Mouse (Mus musculus) embryo, embryonic 10.5 days (tissue): ENCODE measurements around the gene Idh2.
"Not testable (repeated sequence)": the region's sequence is repeated elsewhere in the genome, so short reads cannot be mapped to it uniquely, and the experiment has no call there.

Source experiments
- DNase-seq: peaks from one replicate; pipeline ENCODE4 v3.0.0-alpha.2; 2015; ENCODE audit warnings: low spot score

The Idh2 gene

DNA sequence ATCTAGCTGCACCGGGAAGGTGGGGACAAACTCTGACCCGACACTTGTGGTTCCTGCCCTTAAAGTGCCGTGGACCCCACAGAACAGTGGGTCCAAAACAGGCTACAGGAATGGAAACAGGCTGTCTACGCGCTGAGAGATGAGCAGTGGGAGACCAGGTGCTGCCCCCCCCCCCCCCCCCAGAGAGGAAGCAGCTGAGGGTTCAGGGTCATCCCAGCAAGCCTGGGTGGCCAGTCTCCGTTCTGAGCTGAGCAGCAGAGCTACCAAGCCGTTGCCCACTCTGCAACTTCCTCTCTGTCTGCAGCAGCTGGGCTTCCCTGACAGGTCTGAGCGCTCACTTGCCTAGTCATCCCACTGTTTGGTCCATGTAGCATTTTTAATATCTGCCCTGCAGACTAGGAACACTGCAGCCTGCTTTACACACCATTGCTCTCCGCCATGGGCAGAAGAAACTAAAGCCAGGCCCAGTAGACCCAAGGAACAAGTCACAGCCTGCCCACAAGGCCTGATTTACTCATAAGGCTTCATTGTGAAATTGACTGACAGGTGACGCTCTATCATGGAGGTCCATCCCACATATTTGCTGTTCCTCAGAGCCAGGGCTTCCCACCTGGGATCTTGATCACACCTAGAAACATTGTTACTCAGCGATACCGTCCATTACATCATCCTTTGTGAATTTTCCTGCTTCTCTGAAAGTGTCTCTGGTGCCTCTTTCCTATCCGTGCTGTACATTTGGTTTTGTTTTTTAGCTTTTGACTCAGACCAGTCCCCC, 55.9 kb downstream of the Idh2 start:
- no peak for DNase-seq

DNA sequence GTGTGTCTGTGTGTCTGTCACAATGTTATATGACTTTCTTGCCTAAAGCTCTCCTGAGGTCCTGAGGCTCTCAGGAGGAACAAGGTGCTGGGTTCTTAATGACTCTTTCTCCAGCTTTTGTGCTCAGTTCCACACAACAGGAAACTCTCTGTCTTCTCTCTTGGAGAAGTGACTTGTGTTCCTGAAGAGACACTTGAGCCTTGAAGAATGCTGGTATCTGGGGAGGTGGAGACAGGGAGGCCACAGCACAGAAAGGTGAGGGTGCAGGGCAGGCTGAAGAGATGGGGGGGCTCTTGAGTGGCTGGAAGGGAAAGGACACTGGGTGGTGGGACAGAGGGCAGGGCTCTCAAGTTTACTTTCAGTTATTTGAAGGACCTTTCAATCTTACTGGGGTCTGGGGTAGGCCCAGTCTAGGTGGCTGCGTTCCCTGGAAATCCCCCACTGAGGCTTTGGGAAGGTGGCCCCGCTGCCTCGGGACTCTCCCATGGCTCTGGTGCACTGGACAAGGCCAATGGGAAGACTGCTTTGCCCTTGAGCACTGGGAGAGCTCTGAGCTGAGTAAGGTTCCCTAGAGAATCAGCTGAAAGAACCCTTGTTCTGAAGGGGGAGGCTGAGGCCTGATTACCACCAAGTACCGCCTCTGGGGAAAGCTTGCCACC, 56.7 kb downstream of the Idh2 start:
- DNase-seq = no peak

DNA sequence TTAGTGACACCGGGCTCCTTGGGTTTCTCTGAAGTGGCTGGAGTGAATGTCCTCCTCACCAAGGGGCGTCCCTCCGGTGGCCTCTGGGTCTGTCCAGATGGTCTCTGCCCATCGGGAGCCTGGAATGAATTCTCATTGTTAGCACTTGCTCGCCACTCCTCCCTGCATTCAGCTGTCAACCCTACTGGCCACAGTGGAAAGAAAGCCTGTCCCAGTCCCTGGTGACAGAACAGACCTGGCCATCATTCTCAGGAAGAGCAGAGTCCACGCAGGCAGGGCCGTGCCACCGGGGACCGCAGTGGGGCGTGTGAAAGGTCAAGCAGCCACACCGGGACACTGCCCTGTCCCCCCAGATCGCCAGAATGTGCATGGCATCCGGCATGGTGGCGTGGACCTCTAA, 57.4 kb downstream of the Idh2 start:
- DNase-seq = peak; percentile 68

DNA sequence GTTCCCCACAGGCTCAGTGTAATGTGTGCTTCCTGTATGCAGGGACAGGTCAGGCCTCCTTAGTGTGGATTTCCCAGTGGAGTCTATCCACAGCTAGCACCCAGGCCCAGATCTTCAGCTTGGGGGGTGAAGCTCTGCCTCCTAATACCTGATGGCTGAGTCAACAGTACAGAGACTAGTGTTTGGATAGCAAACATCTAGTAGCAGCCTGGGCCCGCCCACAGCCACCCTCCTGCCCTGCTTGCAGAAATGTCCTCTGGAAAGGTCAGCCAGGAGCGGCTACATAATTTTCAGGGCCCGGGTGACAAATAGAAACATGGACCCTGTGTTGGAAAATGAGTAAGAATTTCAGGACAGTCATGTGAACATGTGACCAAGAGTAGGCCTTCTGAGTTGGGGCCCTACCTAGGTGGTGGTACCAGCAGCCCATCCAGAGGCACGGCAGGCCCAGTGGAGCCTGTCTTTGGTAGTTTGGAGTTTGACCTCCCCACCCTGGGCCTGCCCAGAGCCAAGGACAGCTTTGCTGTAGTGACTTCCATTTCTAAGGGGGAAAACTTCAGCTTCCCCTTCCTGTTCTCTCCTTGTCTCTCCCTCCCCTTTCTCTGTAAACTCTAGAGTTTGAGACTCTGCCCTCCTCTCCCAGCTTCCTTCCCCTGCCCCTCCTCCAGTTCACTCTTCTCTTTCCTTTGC, 58.0 kb downstream of the Idh2 start:
- no peak for DNase-seq

DNA sequence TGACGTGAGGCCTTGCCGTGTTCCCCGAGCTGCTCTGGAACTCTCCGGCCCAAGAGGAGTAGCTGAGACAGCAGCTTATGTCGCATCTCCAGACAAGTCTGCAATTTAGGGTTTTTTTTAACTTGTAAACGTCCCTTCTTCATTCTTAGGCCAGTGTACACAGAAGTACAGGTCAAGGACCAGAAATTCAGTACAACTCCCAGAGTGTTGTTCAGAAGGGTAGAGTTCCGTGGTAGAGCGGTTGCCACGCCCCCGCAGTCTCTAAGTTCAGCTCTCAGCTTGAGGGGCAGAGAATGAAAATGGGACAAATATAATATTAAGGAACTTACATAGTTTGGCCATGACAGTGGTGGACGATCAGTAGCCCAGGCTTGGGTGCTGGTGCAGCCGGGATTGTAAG, 59.4 kb downstream of the Idh2 start:
- no peak for DNase-seq

DNA sequence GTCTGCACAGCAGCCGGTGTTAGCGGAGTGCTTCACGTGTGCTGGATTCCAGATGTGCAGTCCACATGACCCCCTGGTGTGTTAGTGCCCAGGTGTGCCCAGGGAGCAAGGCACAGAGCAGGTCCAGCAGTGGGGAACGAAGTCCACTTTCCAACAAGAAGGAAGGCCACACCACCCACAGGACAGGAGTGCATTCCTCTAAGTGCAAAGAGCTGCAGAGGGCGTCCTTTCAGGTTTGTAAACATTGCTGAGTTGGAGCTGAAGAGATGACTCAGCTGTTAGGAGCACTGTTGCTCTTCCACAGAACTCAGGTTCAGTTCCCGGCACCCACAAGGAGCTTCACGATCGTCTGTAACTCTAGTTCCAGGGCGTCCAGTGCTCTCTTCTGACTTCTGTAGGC, 62.0 kb downstream of the Idh2 start:
- no peak for DNase-seq

DNA sequence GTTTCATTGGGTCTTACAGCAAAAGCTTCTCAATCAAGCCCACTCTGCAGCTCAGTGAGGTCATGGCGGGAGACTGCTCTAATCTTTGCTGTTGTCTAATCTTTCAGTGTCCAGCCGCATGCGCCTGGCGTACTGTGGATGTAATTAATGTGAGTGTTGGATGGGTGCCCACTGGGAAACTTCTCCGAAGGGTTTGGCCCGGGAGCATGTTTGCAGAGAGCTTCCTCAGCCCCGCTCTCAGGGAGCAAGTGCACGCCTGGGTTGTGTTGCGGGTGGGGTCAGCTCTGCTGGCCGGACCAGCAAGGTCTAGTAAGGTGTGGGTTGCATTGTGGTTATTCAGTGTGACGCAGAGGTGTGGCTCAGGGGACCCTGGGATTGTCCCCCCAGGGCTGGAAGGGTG, 62.9 kb downstream of the Idh2 start:
- no peak for DNase-seq

DNA sequence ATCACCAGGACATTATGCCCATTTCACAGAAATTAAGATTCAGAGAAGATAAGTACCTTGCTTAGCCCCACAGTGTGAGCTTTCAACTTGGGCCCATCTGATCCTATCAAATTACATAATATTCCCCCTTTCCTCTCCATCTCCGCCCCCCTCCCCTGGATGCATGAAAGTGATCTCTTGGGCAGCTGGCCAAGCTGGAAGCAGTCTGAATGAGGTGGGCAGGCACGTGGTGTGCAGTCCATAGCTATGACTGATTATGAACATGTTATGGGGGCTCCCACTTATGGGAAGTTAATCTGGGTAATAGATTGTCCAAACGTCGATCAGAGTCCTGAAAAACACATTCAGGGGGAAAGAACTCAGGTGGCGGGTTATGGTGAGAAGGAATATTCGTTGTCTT, 63.4 kb downstream of the Idh2 start:
- no peak for DNase-seq

DNA sequence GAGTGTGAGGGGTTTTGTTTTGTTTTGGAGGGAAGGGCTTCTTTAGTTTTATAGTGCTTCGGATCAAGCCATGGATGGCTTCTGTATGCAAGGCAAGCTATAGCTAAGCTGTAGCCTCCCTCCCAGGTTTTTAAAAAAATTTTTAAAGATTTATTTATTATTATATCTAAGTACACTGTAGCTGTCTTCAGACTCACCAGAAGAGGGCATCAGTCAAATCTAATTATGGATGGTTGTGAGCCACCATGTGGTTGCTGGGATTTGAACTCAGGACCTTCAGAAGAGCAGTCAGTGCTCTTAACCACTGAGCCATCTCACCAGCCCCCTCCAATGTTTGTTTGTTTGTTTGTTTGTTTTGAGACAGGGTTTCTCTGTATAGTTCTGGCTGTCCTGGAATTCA, 64.8 kb downstream of the Idh2 start:
- DNase-seq = not testable (repeated sequence)

DNA sequence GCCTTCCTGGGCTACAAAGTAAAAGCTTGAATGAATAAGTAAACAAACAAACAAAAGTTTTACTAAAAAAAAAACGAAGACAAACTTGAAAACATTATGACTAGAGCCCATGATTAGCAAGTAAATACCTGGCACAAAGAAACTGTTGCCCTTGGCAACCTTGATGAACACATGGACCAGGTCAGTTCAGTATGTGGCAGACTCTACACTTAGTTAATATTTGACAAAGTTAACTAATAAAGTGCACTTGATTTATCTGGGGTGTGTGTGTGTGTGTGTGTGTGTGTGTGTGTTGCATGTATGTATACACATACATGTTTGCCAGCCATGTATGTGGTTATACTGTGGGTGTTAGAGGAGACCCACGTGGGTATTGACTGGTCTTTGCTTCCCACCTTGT, 65.4 kb downstream of the Idh2 start:
- no peak for DNase-seq

DNA sequence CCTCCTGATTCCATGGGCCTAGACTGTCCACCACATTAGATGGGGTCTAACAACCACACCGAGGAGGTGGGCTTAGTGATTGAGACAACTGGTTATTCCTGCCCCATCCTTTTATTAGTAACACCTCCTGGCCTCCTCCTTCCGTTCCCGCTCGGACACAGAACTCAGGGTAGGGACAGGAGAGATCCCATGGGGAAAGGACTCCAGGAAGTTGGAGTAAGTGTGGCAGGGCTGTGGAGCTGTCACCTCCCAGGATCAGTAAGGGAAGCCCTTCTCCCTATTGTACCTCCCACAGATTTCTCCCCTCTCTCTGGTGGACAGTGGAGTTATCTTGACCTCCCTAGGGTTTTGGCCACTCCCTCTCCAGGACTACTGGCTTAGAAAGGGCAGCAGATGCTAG, 68.2 kb downstream of the Idh2 start:
- no peak for DNase-seq
